Mouse (Mus musculus): ENCODE measurements around the gene Slfn1.
"Not testable (repeated sequence)": the region's sequence is repeated elsewhere in the genome, so short reads cannot be mapped to it uniquely, and the experiment has no call there.

Slfn1 gene

DNA sequence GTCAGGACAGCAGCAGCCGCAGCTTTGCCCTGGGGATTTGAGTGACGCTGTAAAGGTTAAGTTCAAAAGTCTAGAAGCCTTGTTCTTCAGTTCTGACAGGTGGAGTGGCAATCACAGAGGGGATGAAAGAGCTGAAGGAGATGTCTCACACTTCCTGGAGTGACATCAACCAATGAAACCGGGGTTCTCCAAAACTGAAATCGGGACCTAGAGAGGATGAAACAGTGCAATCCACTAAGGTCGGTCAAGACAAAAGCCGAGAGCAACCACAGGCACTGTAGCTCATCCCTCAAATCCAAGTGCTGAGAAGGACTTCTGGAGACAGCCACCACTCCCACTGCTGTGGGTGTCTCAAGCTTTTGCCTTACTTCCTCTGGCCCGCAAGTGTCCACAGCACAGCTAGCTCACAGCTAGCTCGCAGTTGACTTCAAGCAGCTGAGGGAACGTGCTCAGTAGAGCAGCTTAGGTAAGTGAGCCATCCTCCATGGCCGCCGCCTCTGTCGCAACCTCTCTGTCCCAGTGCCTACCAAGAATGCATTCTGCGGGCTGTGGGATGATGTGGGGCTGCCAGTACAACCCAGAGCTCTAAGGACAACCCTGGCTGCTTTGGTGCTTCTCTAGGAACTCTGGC lies at the start of gene Slfn1:
Slfn1 (plus strand) TSS at position 253 of the 631 bp plus-strand sequence.
- in situ Hi-C loops (cut with MboI; ENCODE audit: low pct_unique_long_range_greater_than_20kb in 1 of 2, low sequenced_read_pairs in 2 of 2, unreplicated experiment in 1 of 2) = loop anchor here (25.0 kb wide), 1 partner anchor 96 kb away; no protein-coding TSS in a partner anchor

GRCm38 (mm10) chr11:83067982-83068694 lies 48.5 kb upstream of the Slfn1 start:
- in situ Hi-C loops (cut with MboI; ENCODE audit: low pct_unique_long_range_greater_than_20kb in 1 of 2, low sequenced_read_pairs in 2 of 2, unreplicated experiment in 1 of 2) = no loop called here

DNA sequence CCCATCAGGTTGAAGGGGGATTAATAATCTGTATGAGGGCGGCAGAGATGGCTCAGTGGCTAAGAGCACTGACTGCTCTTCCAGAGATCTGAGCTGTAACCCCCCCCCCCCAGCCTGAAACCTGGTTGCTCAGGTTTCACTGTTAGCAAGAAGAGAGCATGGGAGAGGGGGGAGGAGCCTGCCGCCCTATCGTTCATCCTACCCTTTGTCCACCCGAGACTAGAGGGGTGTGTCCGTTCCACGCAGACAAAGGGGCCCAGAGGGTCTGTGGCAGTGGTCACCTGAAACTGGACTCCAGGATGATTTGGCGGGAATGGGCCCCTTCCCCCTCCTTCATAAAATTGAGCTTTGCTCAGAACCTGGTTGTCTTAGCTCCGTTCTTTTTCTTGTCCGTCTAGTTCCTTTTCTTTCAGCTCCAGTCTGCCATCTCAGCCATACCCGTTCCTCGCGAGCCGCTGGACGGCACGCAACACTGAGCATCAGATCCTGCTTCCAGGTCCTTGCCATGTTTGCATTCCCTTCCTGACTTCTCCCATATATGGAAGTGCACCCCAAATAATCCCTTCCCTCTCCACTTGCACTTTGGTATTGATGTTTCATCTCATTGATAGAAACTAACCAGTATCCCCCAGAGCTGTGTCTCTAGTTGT lies 46.2 kb upstream of the Slfn1 start:
- in situ Hi-C loops (cut with MboI; ENCODE audit: low pct_unique_long_range_greater_than_20kb in 1 of 2, low sequenced_read_pairs in 2 of 2, unreplicated experiment in 1 of 2) = no loop called here

DNA sequence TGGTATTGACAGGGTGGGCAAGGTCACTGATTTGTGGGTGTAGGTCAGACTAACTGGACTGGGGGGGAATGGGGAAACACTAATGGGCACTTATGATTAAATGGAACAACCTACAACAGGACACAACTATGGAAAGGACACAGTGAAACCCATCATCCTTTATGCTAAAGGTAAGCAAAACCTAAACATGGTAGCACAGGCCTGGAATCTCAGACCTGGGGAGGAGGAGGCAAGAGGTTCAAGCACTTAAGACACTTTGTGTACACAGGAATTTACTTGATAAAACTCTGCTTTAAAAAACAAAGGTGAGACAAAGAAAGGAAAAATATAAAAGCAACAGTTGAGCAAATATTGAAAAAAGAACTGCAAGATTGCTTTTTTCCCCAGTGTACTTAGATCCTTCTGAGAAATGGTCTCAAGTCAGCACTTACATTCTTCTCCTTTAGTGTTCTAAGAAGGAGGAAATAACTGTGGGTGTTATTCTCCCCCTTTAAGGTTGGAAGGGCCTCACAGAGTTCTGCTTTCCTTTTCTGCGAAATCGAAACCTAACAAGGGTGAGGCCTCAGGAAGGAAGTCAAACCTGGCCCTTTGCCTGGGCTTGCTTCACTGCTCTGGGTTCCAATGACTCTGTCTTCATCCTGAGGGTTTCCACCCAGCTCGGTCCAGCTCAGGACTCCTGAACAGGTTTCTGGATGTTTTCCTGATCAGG lies 38.8 kb upstream of the Slfn1 start:
- in situ Hi-C loops (cut with MboI; ENCODE audit: low pct_unique_long_range_greater_than_20kb in 1 of 2, low sequenced_read_pairs in 2 of 2, unreplicated experiment in 1 of 2) = no loop called here

DNA sequence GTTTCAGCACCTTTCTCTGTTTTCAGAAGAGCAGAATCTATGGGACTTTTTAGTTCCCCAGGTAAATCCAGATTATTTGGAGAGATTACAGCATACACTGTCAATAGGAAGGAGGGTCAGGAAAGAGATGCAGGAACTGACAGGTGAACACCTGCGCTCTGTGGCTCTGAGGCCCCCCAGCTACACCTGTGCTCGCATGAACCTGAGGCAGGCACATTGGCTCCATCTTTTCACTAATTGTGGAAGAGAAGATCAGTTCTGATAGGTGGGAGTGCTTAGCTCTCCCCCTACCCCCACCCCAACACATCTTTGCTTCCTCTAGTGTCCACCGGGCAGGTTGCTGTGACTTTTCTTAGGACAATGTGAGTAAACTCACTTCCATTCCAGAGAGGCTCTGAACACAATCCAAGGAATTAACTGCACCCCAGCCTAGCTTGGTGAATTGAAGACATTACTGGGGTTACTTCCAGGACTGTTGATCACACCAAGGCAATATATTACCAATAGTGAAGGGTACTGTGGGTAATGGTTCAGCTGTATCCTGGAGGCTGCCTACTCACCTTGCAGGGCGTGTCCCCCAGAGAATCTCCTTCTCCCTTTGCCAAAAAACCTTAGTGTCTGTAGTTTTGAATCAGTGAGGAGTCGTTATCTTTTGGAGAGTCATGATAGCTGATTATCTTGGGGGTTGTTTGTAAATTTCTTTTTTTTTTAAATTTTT lies 38.1 kb upstream of the Slfn1 start:
- in situ Hi-C loops (cut with MboI; ENCODE audit: low pct_unique_long_range_greater_than_20kb in 1 of 2, low sequenced_read_pairs in 2 of 2, unreplicated experiment in 1 of 2) = no loop called here

- in situ Hi-C loops (cut with MboI; ENCODE audit: low pct_unique_long_range_greater_than_20kb in 1 of 2, low sequenced_read_pairs in 2 of 2, unreplicated experiment in 1 of 2) = no loop called here
These were observed 37.0 kb upstream of the Slfn1 start for GRCm38 (mm10) chr11:83079487-83080199.

- in situ Hi-C loops (cut with MboI; ENCODE audit: low pct_unique_long_range_greater_than_20kb in 1 of 2, low sequenced_read_pairs in 2 of 2, unreplicated experiment in 1 of 2) = no loop called here
These were observed 33.7 kb upstream of the Slfn1 start for GRCm38 (mm10) chr11:83082741-83083473.

GRCm38 (mm10) chr11:83084161-83084560 lies 32.5 kb upstream of the Slfn1 start:
- in situ Hi-C loops (cut with MboI; ENCODE audit: low pct_unique_long_range_greater_than_20kb in 1 of 2, low sequenced_read_pairs in 2 of 2, unreplicated experiment in 1 of 2) = no loop called here

DNA sequence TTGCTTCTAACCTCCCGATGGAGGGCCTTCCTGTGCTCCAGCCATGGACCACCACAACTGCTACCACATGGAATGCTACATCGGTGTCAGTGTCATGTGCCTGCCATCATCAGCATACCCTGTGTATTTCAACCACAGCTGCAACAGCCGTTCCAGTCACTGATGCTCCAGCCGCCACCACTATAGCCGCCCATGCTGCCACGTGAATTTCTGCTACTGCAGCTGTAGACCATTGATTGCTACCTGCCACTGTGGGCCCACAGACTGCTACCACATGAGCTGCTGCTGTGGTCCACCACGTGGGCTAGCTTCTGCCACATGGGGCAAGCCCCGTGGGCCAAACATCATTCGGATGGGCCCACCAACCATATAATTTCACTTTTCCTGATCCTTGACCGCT lies 31.9 kb upstream of the Slfn1 start:
- in situ Hi-C loops (cut with MboI; ENCODE audit: low pct_unique_long_range_greater_than_20kb in 1 of 2, low sequenced_read_pairs in 2 of 2, unreplicated experiment in 1 of 2) = no loop called here

DNA sequence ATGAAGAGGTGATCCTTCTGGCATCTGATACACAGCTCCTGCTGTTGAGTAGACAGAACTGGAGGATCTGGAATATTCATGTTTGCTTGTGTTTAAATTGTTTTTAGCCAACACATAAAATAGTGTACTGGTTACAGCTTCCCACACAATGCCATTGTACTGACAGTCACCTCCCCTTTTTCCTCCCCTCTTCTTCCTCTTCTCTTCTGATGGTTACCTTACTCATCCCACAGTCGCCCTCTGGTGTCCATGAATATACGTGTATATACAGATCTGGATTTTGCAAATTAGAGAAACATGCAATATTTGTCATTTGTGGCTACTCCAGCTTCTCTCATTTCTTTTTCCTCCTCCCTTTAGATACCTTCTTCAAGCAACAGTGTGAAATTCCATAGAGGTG lies 1.5 kb upstream of the Slfn1 start:
- in situ Hi-C loops (cut with MboI; ENCODE audit: low pct_unique_long_range_greater_than_20kb in 1 of 2, low sequenced_read_pairs in 2 of 2, unreplicated experiment in 1 of 2) = loop anchor here (25.0 kb wide), 1 partner anchor 97 kb away; no protein-coding TSS in a partner anchor

GRCm38 (mm10) chr11:83118056-83118455 lies 1.4 kb downstream of the Slfn1 start:
- in situ Hi-C loops (cut with MboI; ENCODE audit: low pct_unique_long_range_greater_than_20kb in 1 of 2, low sequenced_read_pairs in 2 of 2, unreplicated experiment in 1 of 2) = loop anchor here (25.0 kb wide), 1 partner anchor 94 kb away; no protein-coding TSS in a partner anchor

DNA sequence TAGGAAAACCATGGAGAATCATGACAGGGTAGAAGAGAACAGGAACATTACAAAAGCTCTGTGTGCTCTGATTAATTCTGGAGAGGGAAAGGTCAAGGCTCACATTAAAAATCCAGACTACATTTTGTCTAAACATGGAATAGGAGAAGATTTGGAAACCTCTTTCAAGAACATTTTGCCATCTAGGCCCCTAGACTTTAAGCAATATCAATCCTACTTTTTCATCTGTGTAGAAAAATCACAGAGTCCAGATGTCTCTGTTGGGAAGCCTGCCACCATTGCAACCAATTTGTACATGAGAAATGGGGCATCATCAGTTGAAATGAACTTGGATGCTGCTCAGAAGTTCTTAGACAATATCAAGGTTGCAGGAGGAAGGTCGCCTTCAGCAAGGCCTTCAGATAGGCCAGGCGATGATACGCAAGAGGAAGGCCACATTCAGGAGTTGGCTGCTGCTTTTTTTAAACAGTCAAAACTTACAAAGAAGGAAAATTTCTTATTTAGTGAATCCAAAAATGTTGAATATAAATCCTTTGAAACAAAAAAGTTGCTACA lies 4.6 kb downstream of the Slfn1 start:
- in situ Hi-C loops (cut with MboI; ENCODE audit: low pct_unique_long_range_greater_than_20kb in 1 of 2, low sequenced_read_pairs in 2 of 2, unreplicated experiment in 1 of 2) = loop anchor here (25.0 kb wide), 1 partner anchor 91 kb away; no protein-coding TSS in a partner anchor

- in situ Hi-C loops (cut with MboI; ENCODE audit: low pct_unique_long_range_greater_than_20kb in 1 of 2, low sequenced_read_pairs in 2 of 2, unreplicated experiment in 1 of 2) = loop anchor here (25.0 kb wide), 1 partner anchor 89 kb away; no protein-coding TSS in a partner anchor
These were observed 6.5 kb downstream of the Slfn1 start for GRCm38 (mm10) chr11:83123198-83123597.

GRCm38 (mm10) chr11:83124906-83125305 lies 8.3 kb downstream of the Slfn1 start:
- in situ Hi-C loops (cut with MboI; ENCODE audit: low pct_unique_long_range_greater_than_20kb in 1 of 2, low sequenced_read_pairs in 2 of 2, unreplicated experiment in 1 of 2) = loop anchor here (25.0 kb wide), 1 partner anchor 87 kb away; no protein-coding TSS in a partner anchor

DNA sequence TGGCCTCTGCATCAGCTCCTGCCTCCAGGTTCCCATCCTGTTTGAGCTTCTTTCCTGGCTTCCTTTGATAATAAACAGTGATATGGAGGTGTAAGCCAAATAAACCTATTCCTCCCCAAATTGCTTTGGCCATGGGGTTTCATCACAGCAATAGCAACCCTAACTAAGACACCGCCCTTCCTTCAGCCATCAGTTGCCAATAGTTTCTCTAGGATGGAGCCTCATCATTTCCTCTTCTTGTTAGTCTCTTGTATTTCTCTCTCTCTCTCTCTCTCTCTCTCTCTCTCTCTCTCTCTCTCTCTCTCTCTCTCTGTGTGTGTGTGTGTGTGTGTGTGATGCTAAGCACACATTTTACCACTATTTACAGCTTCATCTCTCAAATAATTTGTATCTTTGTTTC lies 9.0 kb downstream of the Slfn1 start:
- in situ Hi-C loops (cut with MboI; ENCODE audit: low pct_unique_long_range_greater_than_20kb in 1 of 2, low sequenced_read_pairs in 2 of 2, unreplicated experiment in 1 of 2) = not testable (repeated sequence)

- in situ Hi-C loops (cut with MboI; ENCODE audit: low pct_unique_long_range_greater_than_20kb in 1 of 2, low sequenced_read_pairs in 2 of 2, unreplicated experiment in 1 of 2) = not testable (repeated sequence)
These were observed 20.6 kb downstream of the Slfn1 start for GRCm38 (mm10) chr11:83137253-83137652.

DNA sequence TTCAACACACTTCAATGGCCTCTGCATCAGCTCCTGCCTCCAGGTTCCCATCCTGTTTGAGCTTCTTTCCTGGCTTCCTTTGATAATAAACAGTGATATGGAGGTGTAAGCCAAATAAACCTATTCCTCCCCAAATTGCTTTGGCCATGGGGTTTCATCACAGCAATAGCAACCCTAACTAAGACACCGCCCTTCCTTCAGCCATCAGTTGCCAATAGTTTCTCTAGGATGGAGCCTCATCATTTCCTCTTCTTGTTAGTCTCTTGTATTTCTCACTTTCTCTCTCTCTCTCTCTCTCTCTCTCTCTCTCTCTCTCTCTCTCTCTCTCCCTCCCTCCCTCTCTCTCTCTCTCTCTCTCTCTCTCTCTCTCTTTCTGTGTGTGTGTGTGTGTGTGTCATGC lies 32.3 kb downstream of the Slfn1 start:
- in situ Hi-C loops (cut with MboI; ENCODE audit: low pct_unique_long_range_greater_than_20kb in 1 of 2, low sequenced_read_pairs in 2 of 2, unreplicated experiment in 1 of 2) = not testable (repeated sequence)
